Mouse (Mus musculus): ENCODE measurements at regions not wholly inside any gene's neighbourhood (a gene's known extent, or its start where the extent isn't known, plus 50 kb on each side); places are given as distances from the start of the nearest gene placed in this dataset.
"Not testable (repeated sequence)": the region's sequence is repeated elsewhere in the genome, so short reads cannot be mapped to it uniquely, and the experiment has no call there.

DNA sequence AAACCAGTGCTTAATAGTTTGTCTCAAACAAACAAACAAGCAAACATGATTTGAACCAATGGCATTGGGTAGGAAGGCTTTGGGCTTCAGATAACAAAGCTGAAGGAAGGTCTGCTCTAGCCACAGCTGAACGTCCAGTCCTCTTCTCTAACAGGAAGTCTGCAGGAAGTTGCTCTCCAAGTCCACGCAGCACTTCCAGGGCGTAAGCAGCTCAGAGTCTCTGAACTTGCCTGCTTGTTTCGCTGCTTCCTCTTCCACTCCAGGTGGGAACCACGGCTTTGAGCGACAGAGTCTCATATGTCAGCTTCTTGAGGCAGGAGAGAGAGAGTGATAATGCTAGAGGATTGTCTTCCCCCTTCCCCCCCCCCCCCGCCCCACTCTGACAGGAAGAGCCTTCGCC, 123.6 kb downstream of the Tnfrsf21 start:
- H3K27me3 ChIP-seq (replicated peaks; ENCODE audit: control insufficient read depth, insufficient read depth, low read length), result no peaks in the 10 kb centered on the region
- peaks cover 3% of the 10 kb centered on the region; the same call in 1 of the 2 replicates for H3K4me1 ChIP-seq (ENCODE audit: control insufficient read depth, insufficient read depth, low read length)
- TF ChIP-seq CTCF (conservative IDR thresholded peaks at IDR 0.05; ENCODE audit: insufficient read depth, insufficient read length, low read depth, low read length) (no peak), POLR2A (IDR thresholded peaks at IDR 0.05; ENCODE audit: low read depth, low read length) (no peak)
- H3K4me3 ChIP-seq (ENCODE audit: insufficient read depth, low read depth, low read length), result no peak overlapping the region
- WGBS, result 56% methylated on average over 8 of the region's 8 CpGs
- no peaks in the 10 kb centered on the region for H3K36me3 ChIP-seq (ENCODE audit: control insufficient read depth, insufficient read depth, low read length)
- no peak for DNase-seq
- H3K27ac ChIP-seq (ENCODE audit: insufficient read depth, low read depth, low read length), result no peak overlapping the region

DNA sequence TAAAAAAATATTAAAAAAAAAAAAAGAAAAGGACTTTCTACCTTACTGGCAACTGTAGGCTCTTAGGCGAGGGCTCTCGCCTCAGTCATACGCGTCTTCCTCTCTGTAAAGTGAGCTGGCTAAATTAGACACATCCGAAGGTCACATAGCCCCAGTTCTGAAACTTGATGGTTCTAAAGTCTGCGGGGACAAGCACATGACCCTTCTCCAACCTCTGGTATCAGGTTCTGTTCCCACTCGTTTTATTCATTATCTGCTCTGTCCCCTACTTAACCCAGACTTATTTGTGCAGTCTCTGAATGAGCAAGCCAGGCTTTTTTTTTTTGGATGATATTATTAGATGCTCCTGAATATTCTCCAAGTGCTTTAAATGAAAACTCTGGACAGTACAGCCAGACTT, 125.4 kb downstream of the Tnfrsf21 start:
- WGBS, result 86% methylated on average over 7 of the region's 7 CpGs
- H3K4me3 ChIP-seq (ENCODE audit: insufficient read depth, low read depth, low read length), result no peak overlapping the region
- no peaks in the 10 kb centered on the region for H3K36me3 ChIP-seq (ENCODE audit: control insufficient read depth, insufficient read depth, low read length)
- no peak overlapping the region for H3K27ac ChIP-seq (ENCODE audit: insufficient read depth, low read depth, low read length)
- DNase-seq, result no peak
- no peak for TF ChIP-seq CTCF (conservative IDR thresholded peaks at IDR 0.05; ENCODE audit: insufficient read depth, insufficient read length, low read depth, low read length)
- TF ChIP-seq POLR2A (IDR thresholded peaks at IDR 0.05; ENCODE audit: low read depth, low read length), result no peak
- peaks cover 9% of the 10 kb centered on the region; the same call in 1 of the 2 replicates for H3K4me1 ChIP-seq (ENCODE audit: control insufficient read depth, insufficient read depth, low read length)
- no peaks in the 10 kb centered on the region for H3K27me3 ChIP-seq (replicated peaks; ENCODE audit: control insufficient read depth, insufficient read depth, low read length)

DNA sequence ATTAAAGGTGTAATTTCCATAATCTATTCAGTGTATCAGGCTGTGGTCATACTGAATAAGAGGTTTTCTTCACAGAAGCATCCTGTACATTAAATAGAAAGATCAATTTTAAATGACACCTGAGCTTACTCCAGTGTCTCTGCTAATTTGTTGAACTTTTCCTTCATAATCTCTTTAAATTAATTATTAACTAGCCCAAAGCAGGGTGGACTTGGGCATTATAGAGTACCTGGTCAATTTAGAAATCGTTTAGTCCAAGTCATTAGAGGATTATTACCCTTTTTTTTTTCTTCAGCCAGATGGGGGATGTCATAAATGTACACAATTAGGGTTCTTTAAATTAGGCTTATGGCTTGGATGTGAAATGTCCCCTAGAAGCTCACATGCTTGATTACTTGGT, 124.4 kb upstream of the Adgrf1 start:
- H3K4me1 ChIP-seq (ENCODE audit: control insufficient read depth, insufficient read depth, low read length), result peaks cover 9% of the 10 kb centered on the region
- no peaks in the 10 kb centered on the region for H3K27me3 ChIP-seq (replicated peaks; ENCODE audit: control insufficient read depth, insufficient read depth, low read length)
- TF ChIP-seq CTCF (conservative IDR thresholded peaks at IDR 0.05; ENCODE audit: insufficient read depth, insufficient read length, low read depth, low read length), result no peak
- TF ChIP-seq POLR2A (IDR thresholded peaks at IDR 0.05; ENCODE audit: low read depth, low read length), result no peak
- no peak overlapping the region for H3K4me3 ChIP-seq (ENCODE audit: insufficient read depth, low read depth, low read length)
- WGBS, result 22% methylated on average over 1 of the region's 1 CpGs
- DNase-seq, result no peak
- no peaks in the 10 kb centered on the region for H3K36me3 ChIP-seq (ENCODE audit: control insufficient read depth, insufficient read depth, low read length)
- no peak overlapping the region for H3K27ac ChIP-seq (ENCODE audit: insufficient read depth, low read depth, low read length)

DNA sequence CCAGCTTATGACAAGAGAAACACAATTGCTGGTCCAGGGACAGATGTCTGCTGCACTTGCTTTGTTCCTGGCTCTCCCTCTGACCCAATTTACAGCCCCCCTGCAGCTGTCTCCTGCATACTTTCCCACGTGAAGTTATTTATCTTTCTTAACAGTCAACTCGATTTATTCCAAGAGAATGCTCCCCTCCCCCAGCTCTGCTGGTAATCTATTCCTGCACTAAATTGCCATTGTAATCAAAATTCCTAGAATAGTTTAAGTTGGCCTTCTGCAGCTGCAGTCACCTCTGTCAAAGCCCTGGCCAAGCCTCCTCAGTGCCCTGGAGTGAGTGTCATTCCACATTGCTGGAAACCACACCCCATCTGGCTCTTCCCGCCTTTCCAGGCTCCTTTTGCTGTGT, 122.2 kb upstream of the Adgrf1 start:
- TF ChIP-seq CTCF (conservative IDR thresholded peaks at IDR 0.05; ENCODE audit: insufficient read depth, insufficient read length, low read depth, low read length), result no peak
- TF ChIP-seq POLR2A (IDR thresholded peaks at IDR 0.05; ENCODE audit: low read depth, low read length), result no peak
- H3K4me1 ChIP-seq (ENCODE audit: control insufficient read depth, insufficient read depth, low read length), result peaks cover 9% of the 10 kb centered on the region
- no peaks in the 10 kb centered on the region for H3K36me3 ChIP-seq (ENCODE audit: control insufficient read depth, insufficient read depth, low read length)
- no peak overlapping the region for H3K27ac ChIP-seq (ENCODE audit: insufficient read depth, low read depth, low read length)
- no peaks in the 10 kb centered on the region for H3K27me3 ChIP-seq (replicated peaks; ENCODE audit: control insufficient read depth, insufficient read depth, low read length)
- H3K4me3 ChIP-seq (ENCODE audit: insufficient read depth, low read depth, low read length), result no peak overlapping the region
- DNase-seq, result peak; percentile 68
- WGBS, result 9% methylated on average over 3 of the region's 3 CpGs

DNA sequence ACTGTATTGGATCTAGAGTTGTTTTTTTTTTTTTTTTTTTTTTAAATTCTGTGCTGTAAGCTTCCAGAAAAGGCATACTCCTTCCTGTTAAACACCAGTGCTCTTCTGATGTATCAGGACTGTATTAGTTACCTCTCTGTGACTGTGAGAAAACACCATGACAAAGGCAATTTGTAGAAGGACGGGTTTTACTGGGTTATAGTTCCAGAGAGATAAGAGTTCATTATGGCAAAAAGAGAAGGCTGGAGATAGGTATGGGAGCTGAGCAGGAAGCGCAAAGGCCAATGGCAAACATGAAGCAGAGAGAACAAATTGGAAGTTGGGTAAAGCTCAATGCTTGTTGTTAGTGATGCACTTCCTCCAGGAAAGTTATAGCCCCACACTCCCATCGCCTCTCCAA, 117.5 kb upstream of the Adgrf1 start:
- H3K27ac ChIP-seq (ENCODE audit: insufficient read depth, low read depth, low read length), result no peak overlapping the region
- DNase-seq, result no peak
- no peaks in the 10 kb centered on the region for H3K36me3 ChIP-seq (ENCODE audit: control insufficient read depth, insufficient read depth, low read length)
- WGBS, result 93% methylated on average over 3 of the region's 3 CpGs
- H3K4me1 ChIP-seq (ENCODE audit: control insufficient read depth, insufficient read depth, low read length), result no peaks in the 10 kb centered on the region; the same call in 1 of the 2 replicates
- no peak for TF ChIP-seq POLR2A (IDR thresholded peaks at IDR 0.05; ENCODE audit: low read depth, low read length)
- no peak for TF ChIP-seq CTCF (conservative IDR thresholded peaks at IDR 0.05; ENCODE audit: insufficient read depth, insufficient read length, low read depth, low read length)
- no peaks in the 10 kb centered on the region for H3K27me3 ChIP-seq (replicated peaks; ENCODE audit: control insufficient read depth, insufficient read depth, low read length)
- no peak overlapping the region for H3K4me3 ChIP-seq (ENCODE audit: insufficient read depth, low read depth, low read length)

DNA sequence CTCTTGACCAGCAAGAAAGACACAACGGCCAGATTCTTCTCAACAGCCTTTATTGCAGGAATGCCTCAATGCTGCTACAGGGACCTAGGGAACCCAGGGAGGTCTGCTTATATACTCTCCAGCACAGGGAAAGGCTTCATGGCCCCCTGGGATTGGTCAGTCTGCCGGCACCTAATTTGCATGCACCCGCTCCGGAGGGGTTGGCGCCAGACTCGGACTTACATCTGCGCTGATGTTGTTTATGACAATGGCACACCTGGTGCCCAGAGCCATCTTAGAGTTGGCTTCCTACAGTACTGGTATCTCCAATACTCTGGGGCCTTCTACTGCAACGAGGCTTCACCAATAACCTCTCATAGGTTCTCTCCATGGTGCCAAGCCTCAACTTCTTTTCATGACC, 114.9 kb upstream of the Adgrf1 start:
- not testable (repeated sequence) for H3K27ac ChIP-seq (ENCODE audit: insufficient read depth, low read depth, low read length); H3K4me1 ChIP-seq (ENCODE audit: control insufficient read depth, insufficient read depth, low read length); DNase-seq; H3K36me3 ChIP-seq (ENCODE audit: control insufficient read depth, insufficient read depth, low read length); H3K4me3 ChIP-seq (ENCODE audit: insufficient read depth, low read depth, low read length); H3K27me3 ChIP-seq (replicated peaks; ENCODE audit: control insufficient read depth, insufficient read depth, low read length)
- WGBS, result 95% methylated on average over 8 of the region's 8 CpGs

DNA sequence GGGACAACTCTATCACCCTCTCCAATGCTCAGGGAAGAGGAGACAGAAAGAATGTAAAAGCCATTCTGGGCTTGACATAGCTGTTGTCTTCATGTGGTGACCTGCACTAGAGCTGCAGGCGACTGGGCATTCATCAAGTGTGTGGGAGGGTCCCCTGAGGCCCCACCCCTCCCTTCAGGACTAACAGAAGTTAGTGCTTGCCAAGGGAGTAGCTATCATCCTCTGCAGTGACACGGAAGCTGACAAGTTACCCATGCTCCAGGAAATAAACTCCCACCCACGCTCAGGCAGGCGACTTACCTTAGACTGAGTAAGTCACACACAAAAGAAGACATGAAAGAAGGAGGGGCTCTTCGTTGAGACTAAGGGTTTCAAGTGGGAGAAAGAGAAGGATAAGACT, 114.0 kb upstream of the Adgrf1 start:
- 58% methylated on average over 5 of the region's 5 CpGs for WGBS
- TF ChIP-seq CTCF (conservative IDR thresholded peaks at IDR 0.05; ENCODE audit: insufficient read depth, insufficient read length, low read depth, low read length) (no peak), POLR2A (IDR thresholded peaks at IDR 0.05; ENCODE audit: low read depth, low read length) (no peak)
- DNase-seq, result no peak
- Histone ChIP-seq H3K36me3 (ENCODE audit: control insufficient read depth, insufficient read depth, low read length) (no peaks in the 10 kb centered on the region), H3K27me3 (replicated peaks; ENCODE audit: control insufficient read depth, insufficient read depth, low read length) (no peaks in the 10 kb centered on the region), H3K27ac (ENCODE audit: insufficient read depth, low read depth, low read length) (no peak overlapping the region), H3K4me1 (ENCODE audit: control insufficient read depth, insufficient read depth, low read length) (peaks cover 4% of the 10 kb centered on the region; the same call in 1 of the 2 replicates), H3K4me3 (ENCODE audit: insufficient read depth, low read depth, low read length) (no peak overlapping the region)

All from kidney, adult 2 months (tissue).